Mouse (Mus musculus) kidney, adult 8-10 months (tissue): ENCODE data around the gene Ccdc175.

Source experiments
- DNase-seq, 2 experiments: peaks; one replicate each; pipeline ENCODE4 v3.0.0; 2022

The Ccdc175 gene

GRCm38 (mm10) chr12:72184929-72185328, at the start of gene Ccdc175:
TSS of gene Ccdc175 (minus strand) at chr12:72185029.
- DNase-seq = no peak

DNA sequence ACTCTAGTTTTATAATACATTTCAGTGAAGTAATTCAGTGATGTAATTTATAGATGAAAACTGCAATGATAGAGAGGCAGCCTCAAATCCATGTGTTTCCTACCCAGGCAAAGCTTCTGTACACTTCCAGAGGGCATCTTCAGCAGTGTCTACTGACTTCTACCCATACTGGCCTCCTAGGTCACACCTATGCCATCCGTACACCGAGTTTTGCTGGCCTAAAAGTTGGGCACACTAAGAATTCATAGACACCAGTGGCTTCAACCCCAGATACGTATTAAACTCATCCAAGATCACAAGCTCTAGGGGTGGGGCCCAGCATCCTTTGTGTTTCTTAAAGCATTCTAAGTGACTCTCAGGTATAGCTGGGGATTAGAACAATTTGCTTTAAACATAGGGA, 49.3 kb upstream of the Ccdc175 start:
- no peak for DNase-seq

GRCm38 (mm10) chr12:72232826-72233790, 48.3 kb upstream of the Ccdc175 start:
- no peak for DNase-seq

DNA sequence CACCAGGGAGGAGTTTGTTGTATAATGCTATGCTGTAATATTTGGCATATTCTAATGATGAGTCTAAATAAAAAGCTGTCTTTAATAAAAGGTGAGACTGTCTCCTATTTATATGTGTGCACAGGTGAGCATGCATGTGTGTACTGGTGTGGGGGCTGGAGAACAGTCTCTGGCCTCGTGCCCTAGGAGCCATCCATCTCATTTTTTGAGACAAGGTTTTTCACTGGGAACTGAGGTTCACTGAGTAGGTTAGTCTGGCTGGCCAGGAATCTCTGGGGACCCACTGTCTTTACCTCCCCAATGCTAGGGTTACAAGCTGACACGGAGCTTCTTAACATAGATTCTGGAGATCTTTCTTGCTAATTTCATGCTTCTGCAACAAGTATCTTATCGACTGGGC, 47.3 kb upstream of the Ccdc175 start:
- no peak for DNase-seq

DNA sequence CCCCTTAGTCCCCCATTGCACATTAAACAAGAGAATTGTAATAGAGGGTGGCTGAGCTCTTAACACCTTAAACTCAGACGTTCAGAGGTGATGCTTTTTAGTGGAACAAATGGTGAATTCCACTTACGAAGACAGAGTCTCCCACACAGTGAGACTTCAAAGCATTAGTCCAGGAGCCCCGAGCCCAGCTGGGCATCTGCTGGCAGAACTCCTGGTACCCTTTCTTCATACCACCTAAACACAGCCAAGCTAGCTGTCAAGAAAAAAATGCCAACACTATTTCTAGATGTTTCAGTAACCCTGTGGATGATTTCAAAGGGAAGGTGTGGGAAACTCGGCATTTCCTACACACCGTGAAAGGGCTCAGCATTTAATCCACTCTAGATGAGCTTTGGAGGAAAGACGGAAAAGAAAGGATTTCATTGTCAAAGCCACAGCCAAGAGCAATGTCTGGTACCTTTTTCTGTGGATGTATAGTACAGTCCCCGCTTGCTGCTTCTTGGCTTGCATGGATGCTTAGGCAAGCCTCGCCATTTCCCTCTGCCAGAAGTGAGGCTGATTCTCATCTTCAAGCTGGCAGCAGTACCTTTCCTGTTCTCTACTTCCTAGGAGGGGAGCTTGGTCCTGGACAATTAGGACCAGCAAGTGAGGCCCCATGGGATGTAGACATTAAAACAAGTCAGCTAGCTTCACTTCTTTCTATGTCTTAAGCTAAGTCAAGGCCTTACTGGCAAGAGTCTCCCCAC, 44.8 kb upstream of the Ccdc175 start:
- DNase-seq = no peak

GRCm38 (mm10) chr12:72227731-72228130, 42.9 kb upstream of the Ccdc175 start:
- no peak for DNase-seq

DNA sequence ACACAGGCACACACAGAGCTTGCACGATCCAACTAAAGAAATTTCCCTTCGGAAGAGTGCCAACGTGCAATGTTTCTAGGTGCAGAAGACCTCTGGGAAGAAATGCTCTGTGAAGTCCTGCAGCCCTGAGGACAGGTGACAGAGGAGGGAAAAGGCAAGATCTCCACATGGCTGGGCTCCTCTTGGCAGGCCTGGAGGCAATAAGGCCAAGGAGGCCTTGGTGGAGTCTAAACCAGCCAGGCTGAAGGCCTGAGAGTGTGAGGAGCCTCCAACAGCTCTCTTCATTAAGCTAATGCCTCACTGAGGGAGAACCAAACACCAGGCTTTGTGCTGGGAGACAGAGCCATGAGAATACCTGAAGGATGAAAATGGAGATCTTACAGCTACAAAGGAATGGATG, 40.5 kb upstream of the Ccdc175 start:
- no peak for DNase-seq

GRCm38 (mm10) chr12:72223557-72224102, 38.8 kb upstream of the Ccdc175 start:
- DNase-seq = no peak

- DNase-seq = no peak
These were observed 28.7 kb upstream of the Ccdc175 start for GRCm38 (mm10) chr12:72213554-72213953.

DNA sequence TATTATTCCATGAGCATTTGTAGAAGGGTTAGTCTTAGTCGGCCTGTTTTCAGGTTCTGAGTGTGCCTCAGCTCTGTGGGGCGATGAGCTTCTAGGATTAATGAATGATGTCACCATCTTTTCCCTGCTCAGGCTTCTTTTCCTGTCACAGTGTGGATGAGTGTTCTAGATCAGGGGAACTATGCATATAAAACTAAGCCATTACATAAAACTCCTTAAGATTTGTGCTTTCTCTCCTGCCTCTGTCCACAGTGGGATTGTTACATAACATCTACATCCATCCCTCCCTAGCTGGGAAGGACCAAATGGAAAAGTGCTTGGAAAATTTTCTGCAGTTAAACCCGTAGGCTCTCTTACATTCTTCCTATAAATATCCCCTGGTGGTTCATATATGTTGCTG, 16.0 kb upstream of the Ccdc175 start:
- DNase-seq = no peak

GRCm38 (mm10) chr12:72197925-72198486, 13.2 kb upstream of the Ccdc175 start:
- peak in 1 of 2 experiments; percentile 1 for DNase-seq

DNA sequence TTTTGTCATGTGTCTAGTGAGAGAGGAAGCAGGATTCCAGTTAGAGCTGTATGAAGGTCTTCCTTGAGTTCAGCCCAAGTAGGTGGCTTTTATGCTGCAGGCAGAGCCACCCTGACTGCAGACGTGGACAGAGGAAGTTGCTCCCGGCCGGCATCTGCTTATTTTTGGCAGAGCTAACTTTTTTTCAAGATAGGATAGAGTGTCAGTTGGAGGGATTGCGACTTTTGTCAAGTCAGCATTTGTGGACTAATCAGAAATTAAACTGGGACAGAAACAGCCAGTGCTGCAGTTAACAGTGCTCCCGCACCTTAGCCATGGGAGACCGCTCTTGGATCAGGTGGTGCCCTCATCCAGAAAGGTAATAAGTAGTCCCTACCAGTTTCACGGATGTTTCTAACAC, 12.6 kb upstream of the Ccdc175 start:
- DNase-seq = no peak

DNA sequence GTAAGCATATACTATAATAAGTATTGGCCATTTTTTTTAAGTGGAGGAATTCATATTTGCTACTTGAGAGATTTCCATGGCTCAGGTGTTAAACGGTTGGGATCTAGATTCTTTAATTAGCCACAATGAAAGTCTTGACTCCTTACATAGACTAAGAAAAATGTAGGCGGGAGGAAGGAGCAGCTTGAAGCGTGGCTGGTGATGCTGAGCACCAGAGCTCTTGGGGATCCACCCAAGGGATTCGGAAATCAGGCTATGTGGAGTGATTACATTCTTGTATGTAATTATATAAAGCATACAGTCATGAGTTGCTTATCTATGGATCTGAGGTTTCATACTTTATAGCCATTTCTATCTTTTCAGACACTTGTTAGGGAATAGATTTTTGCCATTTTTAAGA, 5.3 kb downstream of the Ccdc175 start:
- DNase-seq = no peak

DNA sequence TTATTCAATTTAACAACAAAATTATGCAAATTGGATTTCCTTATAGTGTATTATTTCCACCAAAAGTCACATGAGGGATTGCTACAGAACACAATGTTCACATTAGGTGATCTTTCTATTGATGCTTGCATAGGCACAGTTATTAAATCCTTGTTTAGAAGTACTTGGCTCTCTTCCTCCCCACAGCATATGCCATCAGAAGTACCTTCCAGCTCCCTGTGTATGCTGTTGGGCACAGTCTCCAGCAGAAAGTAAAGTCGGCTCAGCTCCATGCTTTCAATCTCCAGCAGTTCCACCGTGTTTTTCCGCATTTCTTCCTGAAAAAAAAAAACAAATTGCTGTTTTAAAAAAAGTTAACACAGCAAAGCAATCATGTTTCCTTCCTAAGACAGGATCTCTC, 6.5 kb downstream of the Ccdc175 start:
- no peak for DNase-seq

- DNase-seq = no peak
These were observed 26.4 kb downstream of the Ccdc175 start for GRCm38 (mm10) chr12:72158421-72158820.

GRCm38 (mm10) chr12:72150786-72151185, 34.0 kb downstream of the Ccdc175 start:
- DNase-seq = no peak

DNA sequence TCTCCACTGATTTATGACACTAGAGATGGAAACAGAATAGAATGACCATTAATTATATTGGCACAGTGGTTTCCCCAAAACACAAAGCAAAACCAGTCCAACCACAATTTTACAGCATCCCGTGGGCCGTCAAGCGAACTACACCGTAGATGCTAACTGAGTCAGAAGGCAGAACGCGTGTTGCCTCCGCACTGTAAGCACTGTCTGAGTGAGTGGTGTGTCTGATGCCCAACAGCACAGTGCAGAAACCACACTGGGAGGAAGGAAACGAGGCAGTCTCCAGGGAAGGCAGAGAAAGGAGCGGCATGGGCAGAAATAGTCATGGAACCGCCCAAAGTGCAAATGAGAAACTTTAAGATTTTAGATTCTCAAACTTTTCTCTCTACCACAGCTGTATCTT, 55.6 kb downstream of the Ccdc175 start:
- no peak for DNase-seq

DNA sequence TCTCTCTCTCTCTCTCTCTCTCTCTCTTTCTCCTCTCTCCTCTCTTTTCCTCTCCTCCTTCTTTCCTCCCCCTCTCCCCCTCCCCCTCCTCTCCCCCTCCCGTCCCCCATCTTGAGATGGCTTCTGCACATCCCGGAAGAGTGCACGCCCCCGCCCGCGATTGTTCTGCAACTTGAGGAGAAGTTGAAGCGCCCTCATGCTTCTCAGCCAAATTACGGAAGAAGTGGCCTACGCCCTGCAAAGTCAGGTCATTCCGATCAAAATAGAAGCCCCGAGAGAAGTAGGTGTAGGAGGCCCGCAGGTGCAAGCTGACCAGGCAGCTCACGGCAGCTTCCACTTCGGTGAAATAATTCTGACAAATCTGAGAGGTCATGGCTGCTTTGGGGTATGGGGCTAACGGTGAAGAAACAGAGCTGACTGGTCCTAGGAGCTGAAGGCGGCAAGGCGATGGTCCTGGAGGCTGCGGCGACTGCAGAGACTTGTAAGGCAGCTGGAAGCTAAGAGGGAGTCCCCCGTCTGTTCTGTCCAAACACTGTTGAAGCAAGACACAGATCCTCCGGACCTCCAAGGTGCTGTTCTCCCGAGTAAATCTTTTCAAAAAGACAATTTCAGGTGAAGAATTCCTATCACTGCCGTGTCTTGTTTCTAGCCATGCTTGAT, 69.0 kb downstream of the Ccdc175 start:
- no peak for DNase-seq

DNA sequence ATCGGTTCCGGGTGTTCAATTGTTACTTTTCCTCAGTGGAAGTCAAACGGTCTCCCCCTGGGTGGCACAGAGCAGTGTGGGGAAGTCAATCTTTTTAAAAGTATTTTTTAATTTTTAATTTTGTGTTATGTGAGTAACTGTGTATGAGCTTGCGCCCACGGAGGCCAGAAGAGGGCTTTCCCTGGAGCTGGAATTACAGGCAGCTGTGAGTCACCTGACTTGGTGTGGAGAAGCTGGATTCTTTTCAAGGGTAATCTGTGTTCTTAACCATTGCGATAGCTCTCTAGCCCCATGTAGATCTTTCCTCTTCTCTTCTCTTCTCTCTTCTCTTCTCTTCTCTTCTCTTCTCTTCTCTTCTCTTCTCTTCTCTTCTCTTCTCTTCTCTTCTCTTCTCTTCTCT, 69.7 kb downstream of the Ccdc175 start:
- DNase-seq = no peak

DNA sequence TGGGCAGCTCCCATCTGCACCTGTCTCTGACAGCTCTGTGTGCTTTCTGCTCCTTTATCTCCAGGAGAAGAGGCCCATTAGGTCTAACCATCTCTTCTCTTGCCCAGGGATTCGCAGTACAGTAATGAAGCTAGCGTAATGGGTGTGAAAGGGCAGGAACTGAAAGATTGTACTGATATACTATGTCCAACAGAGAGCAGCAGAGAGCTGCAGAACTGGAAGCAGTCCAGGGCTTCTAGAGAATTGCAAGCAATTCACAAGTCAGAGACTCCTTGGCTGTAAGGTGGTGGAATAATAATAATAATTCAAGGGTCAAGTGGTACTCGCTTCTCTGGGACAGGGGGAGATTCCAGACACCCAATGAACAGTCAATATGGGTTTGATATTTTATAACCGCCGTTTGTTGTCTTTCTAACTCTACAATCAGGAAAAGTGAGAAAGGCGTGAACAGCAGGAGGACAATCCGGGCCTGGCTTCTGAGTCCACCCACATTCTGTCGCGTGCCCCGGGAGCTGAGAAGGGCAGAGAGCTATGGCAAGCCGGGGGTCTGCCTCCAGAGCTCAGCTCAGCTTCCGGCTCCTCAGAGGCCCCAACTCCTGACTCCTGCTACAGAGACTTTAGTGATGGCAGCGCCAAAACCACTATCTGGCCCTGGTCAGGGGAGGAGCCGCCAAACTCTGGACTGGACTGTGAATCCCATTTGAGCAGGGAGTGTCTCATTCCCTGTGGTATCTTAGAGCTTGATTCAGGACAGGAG, 80.1 kb downstream of the Ccdc175 start:
- peak; percentile 63 to 75 for DNase-seq

DNA sequence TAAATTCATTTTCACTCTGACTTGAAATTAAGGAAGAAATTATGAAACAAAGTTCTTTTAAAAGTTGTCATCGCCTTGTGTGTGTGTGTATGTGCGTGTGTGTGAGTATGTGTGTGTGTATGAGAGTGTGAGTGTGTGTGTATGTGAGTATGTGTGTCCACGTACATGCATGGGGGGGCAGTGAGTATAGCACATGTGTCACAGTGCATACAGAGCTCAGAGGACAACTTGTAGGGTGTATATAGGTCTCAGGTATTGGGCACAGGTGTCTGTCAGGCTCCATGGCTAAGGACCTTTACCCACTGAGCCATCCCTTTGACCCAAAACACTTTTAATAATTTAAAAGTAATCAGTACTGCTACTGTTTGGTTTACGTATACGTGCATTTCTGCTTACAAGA, 80.8 kb downstream of the Ccdc175 start:
- DNase-seq = no peak

DNA sequence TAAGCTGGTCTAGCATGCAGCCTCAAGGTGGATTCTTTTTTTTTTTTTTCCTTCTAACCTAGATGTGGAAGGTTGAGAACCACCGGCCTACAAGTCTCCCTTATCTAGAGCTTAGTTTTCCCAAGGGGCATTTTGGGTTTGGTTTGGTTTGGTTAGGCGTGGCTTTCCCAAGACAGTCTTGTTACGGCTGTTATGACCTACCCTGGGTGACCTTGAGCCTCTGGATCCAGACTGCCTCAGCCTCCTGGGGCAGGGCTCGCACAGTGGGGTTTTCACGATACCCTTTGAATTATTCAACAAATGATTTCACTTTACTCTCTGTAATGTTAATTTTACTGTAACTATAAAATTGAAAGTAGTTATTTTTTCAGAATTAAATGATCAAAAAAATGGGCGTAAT, 82.1 kb downstream of the Ccdc175 start:
- no peak for DNase-seq
